Mouse (Mus musculus) inflammation-experienced regulatory T-cells, adult 6 months (primary cell): ENCODE measurements at regions not wholly inside any gene's neighbourhood (a gene's known extent, or its start where the extent isn't known, plus 50 kb on each side); places are given as distances from the start of the nearest gene placed in this dataset.
"Not testable (repeated sequence)": the region's sequence is repeated elsewhere in the genome, so short reads cannot be mapped to it uniquely, and the experiment has no call there.

Source experiments
- ATAC-seq: one replicate; pipeline ENCODE4 v1.8.0; 2017

DNA sequence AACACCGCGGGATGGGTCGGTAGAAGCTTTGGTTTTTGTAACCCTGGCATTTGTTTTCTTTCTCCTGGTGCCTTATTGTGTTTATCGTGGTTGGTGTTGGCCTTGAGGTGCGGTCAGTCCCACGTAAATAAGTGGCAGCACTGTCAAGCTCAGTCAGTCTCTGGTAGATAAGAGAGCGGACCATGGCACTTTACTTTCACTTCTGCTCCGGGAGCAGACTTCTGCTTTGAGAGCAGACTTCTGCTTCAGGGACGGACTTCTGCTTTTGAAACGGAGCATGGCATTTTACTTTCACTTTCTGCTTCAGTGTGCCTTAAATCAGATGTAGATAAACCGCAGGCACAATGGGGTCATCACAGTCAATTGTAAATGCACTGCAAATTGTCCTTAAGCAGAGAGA is 54.3 kb upstream of the Ccdc66 start:
- ATAC-seq, result peak; percentile 47

DNA sequence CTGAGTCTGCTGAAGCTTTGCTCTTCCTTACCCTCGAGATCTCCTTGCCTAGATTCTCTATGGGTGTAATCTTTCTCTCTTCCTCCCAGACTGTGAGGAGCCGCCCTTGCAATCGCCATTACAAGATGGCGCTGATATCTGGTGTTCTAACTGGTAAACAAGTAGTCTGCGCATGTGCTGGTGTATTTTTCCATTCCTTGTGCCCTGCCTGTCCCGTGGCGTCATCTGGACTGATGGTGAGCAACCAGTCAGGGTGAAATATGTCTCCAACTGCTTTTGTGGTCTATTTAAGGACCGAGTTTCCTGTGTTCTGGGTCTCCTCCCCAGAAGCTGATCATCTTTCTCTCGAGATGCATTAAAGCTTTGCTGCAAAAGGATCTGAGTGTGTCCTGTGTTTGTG is 53.7 kb upstream of the Ccdc66 start:
- not testable (repeated sequence) for ATAC-seq

DNA sequence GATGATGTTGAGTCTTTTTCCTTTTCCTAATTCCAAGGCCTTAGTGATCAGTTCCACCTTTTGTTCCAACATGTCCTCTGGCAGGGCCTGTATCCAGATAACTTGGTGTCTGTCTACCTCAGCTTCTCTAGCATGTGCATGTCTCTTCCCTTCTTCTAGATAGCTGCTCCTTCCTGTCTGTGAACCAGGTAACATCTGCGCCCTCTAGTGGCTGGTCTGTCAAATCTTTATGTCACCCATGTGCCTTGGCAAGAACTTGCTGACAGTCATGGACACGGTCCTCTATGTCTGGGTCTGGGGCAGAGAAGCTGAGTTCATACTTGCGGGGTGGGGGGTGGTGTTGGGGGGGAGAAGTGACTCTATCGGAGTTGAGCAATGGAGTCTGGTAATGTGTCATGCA is 52.2 kb upstream of the Ccdc66 start:
- ATAC-seq, result peak; percentile 77

- no peak for ATAC-seq
These were observed 50.7 kb upstream of the Ccdc66 start for GRCm38 (mm10) chr14:27558794-27559491.
